Mouse (Mus musculus): ENCODE measurements around the gene Plekhf1. TPM values are rescaled to one million over a fixed set of nuclear protein-coding genes. Genes with fewer than 3 reads are reported as not detected.
A peak's percentile ranks its signal among the peaks of the same experiment; 100 is the strongest.

Gene Plekhf1
- polyA plus RNA-seq, 1 experiment from 2014 or later = 2.0 TPM

GRCm38 (mm10) chr7:38174321-38175148, 53.3 kb downstream of the Plekhf1 start:
- Histone ChIP-seq H3K4me2 (replicated peaks; ENCODE audit: low read depth) (peak overlapping the region; percentile 45), H3K9ac (ENCODE audit: low read length) (peak overlapping the region; percentile 23; the same call in 1 of the 2 replicates), H3K9me3 (ENCODE audit: control insufficient read depth, low read length) (no peaks in the 10 kb centered on the region), H3K27me3 (ENCODE audit: control insufficient read depth, insufficient read depth, low read length) (no peaks in the 10 kb centered on the region), H3K36me3 (ENCODE audit: control insufficient read depth, insufficient read depth, low read length) (no peaks in the 10 kb centered on the region), H3K4me1 (replicated peaks; ENCODE audit: control insufficient read depth, insufficient read depth) (no peaks in the 10 kb centered on the region), H3K4me3 (ENCODE audit: low read depth, low read length) (peak overlapping the region; percentile 20), H3K27ac (replicated peaks) (no peak overlapping the region)
- TF ChIP-seq CTCF (IDR thresholded peaks at IDR 0.05; ENCODE audit: low read depth) = no peak
- TF ChIP-seq EP300 (optimal IDR thresholded peaks at IDR 0.05) = no peak
- ATAC-seq (ENCODE audit: low FRiP score, low TSS enrichment) (no peak), DNase-seq (ENCODE audit: low spot score) (no peak)
- WGBS = 18% methylated on average over 31 of the region's 31 CpGs

GRCm38 (mm10) chr7:38173871-38174270, 53.9 kb downstream of the Plekhf1 start:
- Histone ChIP-seq H3K4me2 (replicated peaks; ENCODE audit: low read depth) (peak overlapping the region; percentile 45), H3K4me1 (replicated peaks; ENCODE audit: control insufficient read depth, insufficient read depth) (no peaks in the 10 kb centered on the region), H3K9ac (ENCODE audit: low read length) (peak overlapping the region; percentile 23; the same call in 1 of the 2 replicates), H3K9me3 (ENCODE audit: control insufficient read depth, low read length) (no peaks in the 10 kb centered on the region), H3K27ac (replicated peaks) (no peak overlapping the region), H3K36me3 (ENCODE audit: control insufficient read depth, insufficient read depth, low read length) (no peaks in the 10 kb centered on the region), H3K27me3 (ENCODE audit: control insufficient read depth, insufficient read depth, low read length) (no peaks in the 10 kb centered on the region), H3K4me3 (ENCODE audit: low read depth, low read length) (peak overlapping the region; percentile 20)
- 22% methylated on average over 14 of the region's 14 CpGs for WGBS
- no peak for DNase-seq (ENCODE audit: low spot score)
- no peak for ATAC-seq (ENCODE audit: low FRiP score, low TSS enrichment)
- no peak for TF ChIP-seq EP300 (optimal IDR thresholded peaks at IDR 0.05)
- no peak for TF ChIP-seq CTCF (IDR thresholded peaks at IDR 0.05; ENCODE audit: low read depth)

DNA sequence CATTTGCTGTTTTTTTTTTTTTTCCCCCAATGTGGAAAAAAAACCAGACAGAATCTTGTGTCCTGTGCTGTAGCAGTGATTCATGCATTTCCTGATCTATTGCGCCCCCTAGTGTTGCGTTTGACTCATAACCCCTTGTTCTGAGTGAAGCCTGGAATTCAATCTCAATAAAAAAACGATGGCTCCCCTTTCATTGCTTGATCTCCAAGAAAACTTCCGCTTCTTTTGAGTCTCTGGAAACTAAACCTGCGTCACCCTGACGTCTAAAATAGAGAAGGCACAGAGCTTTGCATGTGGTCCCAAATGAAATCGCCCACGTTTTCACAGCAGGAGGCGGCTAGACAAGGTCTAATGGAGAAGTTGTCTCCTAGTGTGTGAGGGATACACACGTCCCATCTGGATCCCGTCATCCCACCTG, 60.1 kb downstream of the Plekhf1 start:
- Histone ChIP-seq H3K4me3 (ENCODE audit: low read depth, low read length) (no peak overlapping the region), H3K4me1 (replicated peaks; ENCODE audit: control insufficient read depth, insufficient read depth) (no peaks in the 10 kb centered on the region)
- peak; percentile 54; the same call in 1 of the 2 replicates for ATAC-seq (ENCODE audit: low FRiP score, low TSS enrichment)

More for the DNA sequence above, 60.1 kb downstream of the Plekhf1 start:
- 14% methylated on average over 11 of the region's 11 CpGs for WGBS
- no peak overlapping the region for H3K9ac ChIP-seq (ENCODE audit: low read length)
- peak; percentile 33 for DNase-seq (ENCODE audit: low spot score)
- H3K27me3 ChIP-seq (ENCODE audit: control insufficient read depth, insufficient read depth, low read length) = no peaks in the 10 kb centered on the region
- no peak overlapping the region for H3K27ac ChIP-seq (replicated peaks)
- H3K4me2 ChIP-seq (replicated peaks; ENCODE audit: low read depth) = peak overlapping the region; percentile 45
- H3K9me3 ChIP-seq (ENCODE audit: control insufficient read depth, low read length) = no peaks in the 10 kb centered on the region
- no peaks in the 10 kb centered on the region for H3K36me3 ChIP-seq (ENCODE audit: control insufficient read depth, insufficient read depth, low read length)
- TF ChIP-seq EP300 (optimal IDR thresholded peaks at IDR 0.05) (no peak), CTCF (IDR thresholded peaks at IDR 0.05; ENCODE audit: low read depth) (peak; percentile 81)

Other genes with a start within 250 kb of the Plekhf1 start
- gene Uri1, start 204.5 kb downstream of the Plekhf1 start, polyA plus RNA-seq (2015; fragmentation: Nextera tagmentation; extraction: Ambion mirVana) = 28.0 and 31.6 TPM in 2 replicates
- 14.2 and 15.3 TPM in 2 replicates for gene Ccne1, start 120.5 kb downstream of the Plekhf1 start, polyA plus RNA-seq (2015; fragmentation: Nextera tagmentation; extraction: Ambion mirVana)
- 9.6 and 10.3 TPM in 2 replicates for gene 1600014C10Rik, start 44.8 kb downstream of the Plekhf1 start, polyA plus RNA-seq (2015; fragmentation: Nextera tagmentation; extraction: Ambion mirVana)
- gene Pop4, start 43.4 kb upstream of the Plekhf1 start, polyA plus RNA-seq (2015; fragmentation: Nextera tagmentation; extraction: Ambion mirVana) = 25.3 and 27.6 TPM in 2 replicates

Measured in stomach, postnatal 0 days (tissue).